Mouse (Mus musculus) layer of hippocampus, adult 9-11 months (tissue): Measurements from ENCODE around the gene Insr.

Experiments used
- DNase-seq: peaks from one replicate; pipeline ENCODE4 v3.0.0; 2022

The Insr gene

DNA sequence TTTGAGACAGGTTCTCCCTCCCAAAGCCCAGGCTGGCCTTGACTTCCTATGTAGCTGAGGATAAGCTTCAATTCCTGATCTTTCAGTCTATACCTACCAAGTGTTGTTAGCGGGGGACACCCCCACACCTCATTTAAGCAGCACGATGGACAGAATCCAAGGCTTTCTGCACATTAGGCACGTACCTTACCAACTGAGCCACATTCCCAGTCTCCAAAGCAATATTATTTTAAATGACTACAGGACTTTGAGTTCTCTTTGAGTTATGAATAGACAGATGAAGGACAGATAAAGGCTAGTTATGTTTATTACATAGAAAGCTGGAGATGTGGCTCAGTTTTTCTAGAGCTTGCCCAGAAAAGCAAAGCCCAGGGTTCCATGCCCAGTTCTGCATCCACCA, 5.6 kb downstream of the Insr start:
- DNase-seq = no peak

GRCm38 (mm10) chr8:3267449-3267761, 12.0 kb downstream of the Insr start:
- no peak for DNase-seq

- DNase-seq = no peak
Measured at GRCm38 (mm10) chr8:3266686-3267448, 12.6 kb downstream of the Insr start.

GRCm38 (mm10) chr8:3265182-3265581, 14.2 kb downstream of the Insr start:
- no peak for DNase-seq

DNA sequence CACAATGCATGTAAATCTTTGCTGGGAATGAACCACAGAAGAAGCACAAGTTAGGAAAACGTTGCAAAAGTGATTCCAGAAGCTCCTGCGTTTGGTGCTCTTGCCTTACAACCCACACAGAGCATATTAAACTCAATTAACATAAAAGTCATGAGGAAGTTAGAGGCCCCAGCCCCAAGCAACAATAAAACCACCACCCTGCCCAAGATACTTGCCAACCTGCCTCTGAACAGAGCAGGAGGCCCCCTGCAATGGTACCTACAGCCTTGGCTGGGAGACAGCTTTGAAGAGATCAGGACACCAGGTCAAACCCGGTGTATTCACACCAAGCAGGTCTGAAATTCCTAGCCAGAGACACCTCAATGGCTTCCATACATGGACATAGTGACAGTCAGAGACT, 16.6 kb downstream of the Insr start:
- DNase-seq = no peak

DNA sequence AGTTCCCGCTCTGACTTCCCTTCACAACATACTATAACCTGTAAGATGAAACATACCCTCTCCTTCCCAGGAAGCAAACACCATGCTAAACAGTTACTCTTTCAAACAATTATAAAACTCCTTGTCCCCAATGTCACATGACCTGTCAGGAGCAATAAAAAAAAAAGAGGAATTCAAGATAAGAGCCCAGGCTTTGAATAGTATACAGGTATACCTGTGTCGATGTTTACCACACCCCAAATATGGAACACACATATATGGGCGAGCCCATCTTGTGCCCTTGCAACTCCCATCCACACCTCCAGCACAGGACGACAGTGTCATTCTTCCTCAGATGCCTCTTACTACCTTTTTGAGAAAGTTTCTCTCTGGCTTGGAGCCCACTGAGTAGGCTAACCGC, 18.3 kb downstream of the Insr start:
- DNase-seq = no peak

GRCm38 (mm10) chr8:3260127-3260811, 19.1 kb downstream of the Insr start:
- DNase-seq = no peak

DNA sequence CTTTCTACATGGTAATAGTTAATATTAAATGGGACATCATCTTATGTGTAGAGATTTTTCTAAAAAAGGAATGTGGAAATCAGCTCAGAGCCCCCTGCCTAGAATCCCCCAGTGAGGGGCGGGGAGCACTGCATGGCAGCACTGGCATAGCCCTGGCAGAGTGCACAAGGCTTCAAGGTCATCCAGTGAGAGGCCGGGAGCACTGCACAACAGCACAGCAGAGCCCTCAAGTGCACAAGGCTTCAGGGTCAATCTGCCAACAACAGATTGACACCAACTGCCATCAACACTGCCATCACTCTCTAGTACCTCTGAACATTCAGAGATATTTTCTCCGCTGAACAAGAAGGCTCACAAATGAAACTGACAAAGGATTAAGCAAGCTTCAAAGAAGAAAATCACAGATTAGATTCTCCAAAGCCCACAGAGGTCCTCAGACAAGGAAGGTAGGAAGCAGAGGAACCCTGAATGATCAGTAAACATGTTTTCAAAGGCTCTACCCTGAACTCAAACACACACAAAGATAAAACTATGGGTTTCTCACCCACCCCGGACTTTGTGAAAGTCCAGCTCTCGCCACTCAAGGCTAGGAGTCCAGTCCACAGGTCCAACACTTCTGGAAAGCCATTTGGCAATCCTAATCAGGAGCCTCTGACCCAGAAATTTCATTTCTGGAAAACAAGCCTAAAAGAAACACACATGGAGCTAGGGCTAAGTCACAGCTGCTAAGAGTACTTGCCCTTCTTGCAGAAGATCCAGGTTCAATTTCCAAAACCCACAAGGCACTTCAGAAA, 23.1 kb downstream of the Insr start:
- no peak for DNase-seq

DNA sequence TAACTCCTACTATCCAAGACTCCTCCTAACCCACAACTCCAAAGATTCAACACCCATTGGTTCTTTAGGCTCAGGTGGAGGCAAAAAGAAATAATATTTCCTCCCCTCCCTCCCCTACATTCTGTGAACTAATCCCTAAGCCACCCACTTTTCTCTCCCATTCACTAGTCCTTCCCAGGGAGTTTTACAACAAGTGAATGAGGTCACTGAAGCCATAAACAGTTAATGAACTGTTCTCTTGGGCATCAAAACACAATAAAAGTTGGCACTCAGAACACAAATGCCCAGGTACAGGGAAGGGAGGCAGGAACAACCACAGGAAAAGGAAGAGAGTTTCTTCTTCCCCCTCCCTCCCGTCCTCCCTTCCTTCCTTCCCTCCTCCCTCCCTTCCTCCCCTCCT, 24.1 kb downstream of the Insr start:
- no peak for DNase-seq

DNA sequence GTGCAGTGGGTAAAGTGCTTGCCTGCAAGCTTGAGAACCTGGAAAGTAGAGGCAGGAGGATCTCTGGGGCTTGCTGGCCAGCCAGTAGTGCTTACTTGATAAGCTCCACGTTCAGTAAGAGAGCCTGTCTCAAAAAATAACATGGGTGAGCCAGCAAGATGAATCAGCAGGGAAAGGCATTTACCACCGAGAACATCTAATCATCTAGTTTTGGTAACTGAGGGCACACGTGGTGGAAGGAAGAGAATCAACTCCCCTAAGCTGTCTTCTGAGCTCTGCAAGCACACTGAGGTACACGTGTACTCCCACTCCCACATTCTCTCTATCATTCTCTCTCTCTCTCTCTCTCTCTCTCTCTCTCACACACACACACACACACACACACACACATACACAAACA, 26.2 kb downstream of the Insr start:
- DNase-seq = no peak

DNA sequence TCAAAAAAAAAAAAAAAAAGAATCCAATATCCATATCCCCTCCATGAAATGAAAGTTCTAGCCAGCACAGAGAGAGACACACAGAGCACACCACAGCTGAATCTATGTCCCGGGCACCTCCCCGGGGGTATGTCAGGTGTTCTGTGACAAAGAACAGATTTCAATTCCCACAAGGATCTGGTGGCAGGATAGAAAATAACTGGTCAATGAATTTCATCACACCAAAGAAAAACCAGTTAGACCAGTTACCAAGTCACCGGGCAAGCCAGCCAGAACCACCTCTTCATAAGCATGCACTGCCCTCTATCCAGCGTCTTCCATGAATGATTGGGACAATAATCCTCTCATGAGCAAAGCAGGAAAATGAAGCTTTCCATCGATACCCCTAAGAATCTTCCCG, 26.8 kb downstream of the Insr start:
- DNase-seq = no peak

- DNase-seq = no peak
Measured at GRCm38 (mm10) chr8:3251101-3251500, 28.3 kb downstream of the Insr start.

GRCm38 (mm10) chr8:3249886-3250285, 29.5 kb downstream of the Insr start:
- no peak for DNase-seq

- no peak for DNase-seq
Measured at GRCm38 (mm10) chr8:3248704-3249103, 30.7 kb downstream of the Insr start.

- DNase-seq = no peak
Measured at GRCm38 (mm10) chr8:3247129-3247528, 32.3 kb downstream of the Insr start.

DNA sequence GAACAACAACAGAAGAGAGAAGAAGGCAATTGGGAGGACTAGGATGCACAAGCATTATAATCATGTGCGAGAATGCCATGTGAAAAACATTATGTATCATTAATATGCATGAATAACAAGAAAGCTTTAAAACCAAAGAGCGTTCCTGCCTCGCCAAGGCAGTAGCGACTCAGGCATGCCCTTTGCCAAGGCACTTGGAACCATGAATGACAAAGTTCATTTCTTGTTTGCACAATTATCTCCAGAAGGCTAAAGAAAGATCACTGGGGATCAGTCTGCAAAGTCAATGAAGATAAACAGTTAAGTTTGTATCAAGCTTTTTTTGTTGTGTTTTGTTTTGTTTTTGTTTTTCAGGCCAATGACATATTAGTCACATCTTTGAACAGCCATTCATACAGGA, 36.2 kb downstream of the Insr start:
- DNase-seq = no peak

- no peak for DNase-seq
Measured at GRCm38 (mm10) chr8:3240725-3241124, 38.7 kb downstream of the Insr start.

DNA sequence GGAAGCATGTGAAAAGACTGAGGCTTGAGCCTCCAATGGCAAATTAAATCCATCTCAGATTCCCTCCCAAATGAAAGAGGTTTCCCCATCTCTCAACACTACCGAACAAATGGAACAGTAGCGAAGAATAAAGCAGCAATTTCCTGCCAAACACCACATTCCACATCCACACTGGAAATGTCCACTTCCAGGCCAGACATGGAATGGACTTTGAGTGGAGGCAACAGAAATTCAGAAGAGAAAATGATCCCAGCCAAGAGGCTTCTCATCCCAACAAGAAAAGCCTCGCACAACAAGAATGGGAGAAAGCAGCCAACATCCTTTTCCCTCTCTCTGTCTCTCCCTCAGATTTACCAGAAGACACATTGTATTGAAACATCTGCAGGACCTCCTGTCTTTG, 39.8 kb downstream of the Insr start:
- DNase-seq = no peak

DNA sequence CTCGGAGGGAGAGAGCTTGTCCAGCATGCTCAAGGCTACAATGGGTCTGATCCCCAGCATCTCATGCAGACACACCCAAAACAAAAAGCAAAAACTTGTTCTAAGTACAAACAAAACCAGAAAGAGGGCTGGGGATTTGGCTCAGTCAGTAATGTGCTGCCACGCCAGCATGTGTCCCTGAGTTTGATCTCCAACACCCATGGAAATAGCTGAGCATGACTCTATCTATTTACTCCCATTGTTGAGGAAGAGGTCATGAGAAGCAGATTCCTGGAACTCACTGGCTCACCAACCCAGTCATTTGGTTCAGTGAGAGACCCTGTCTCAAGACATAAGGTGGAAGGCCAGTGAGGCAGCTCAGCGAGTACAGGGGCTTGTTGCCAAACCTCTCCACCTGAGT, 40.6 kb downstream of the Insr start:
- DNase-seq = no peak

DNA sequence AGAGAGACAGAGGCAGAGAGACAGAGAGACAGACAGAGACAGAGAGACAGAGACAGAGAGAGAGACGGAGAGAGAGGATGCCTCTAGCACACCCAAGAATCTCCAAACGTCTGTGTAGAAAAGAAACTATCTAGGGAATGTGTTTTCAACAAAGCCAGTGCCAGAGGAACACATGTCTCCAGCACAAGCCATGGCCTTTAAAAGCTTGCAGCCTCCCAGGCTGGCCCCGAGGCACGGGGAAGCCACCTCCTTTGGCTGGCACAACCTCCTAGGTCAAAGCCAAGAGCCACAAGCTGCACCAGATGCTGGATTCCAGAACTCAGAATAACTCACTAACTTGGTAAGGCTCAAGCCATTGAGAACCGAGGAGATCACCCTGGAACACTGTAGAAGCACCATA, 42.1 kb downstream of the Insr start:
- DNase-seq = no peak

- DNase-seq = no peak
Measured at GRCm38 (mm10) chr8:3236277-3236676, 43.1 kb downstream of the Insr start.

DNA sequence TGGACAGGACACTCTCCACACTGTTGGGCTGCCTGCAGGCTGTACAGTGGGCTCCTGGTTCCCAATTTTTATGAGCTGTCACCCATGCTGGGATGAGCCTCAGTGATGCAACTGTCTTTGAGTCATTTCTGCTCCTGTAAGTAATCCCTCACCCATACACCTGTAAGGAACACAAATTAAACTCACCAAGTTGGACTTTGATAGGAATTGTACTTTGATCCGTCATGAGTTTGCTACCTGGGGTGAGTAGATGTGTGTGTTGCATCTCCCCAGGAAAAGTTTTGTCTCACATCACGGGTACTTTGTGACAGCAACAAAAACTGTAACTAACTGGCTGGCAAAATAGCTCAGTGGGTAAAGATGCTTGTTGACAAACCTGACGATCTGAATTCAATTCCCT, 44.8 kb downstream of the Insr start:
- no peak for DNase-seq

DNA sequence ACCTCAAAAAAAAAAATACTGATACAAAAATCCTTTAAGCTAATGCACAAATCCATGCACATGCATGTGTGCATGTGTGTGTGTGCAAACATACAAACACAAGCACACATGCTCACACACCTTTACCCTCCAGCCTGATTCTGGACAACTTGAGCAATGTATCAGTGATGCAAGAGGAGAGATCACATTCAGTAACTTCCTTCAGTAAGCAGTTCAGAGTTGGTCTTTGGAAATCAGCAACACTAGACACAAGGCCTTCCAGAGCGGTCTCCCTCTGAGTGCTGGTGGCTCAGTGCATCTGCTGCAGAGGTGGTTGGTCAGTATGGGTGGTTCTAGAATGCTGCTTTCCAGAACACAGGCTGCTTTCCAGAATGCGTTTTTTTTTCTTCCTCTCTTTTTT, 46.8 kb downstream of the Insr start:
- no peak for DNase-seq
